In the genomic region with DNA sequence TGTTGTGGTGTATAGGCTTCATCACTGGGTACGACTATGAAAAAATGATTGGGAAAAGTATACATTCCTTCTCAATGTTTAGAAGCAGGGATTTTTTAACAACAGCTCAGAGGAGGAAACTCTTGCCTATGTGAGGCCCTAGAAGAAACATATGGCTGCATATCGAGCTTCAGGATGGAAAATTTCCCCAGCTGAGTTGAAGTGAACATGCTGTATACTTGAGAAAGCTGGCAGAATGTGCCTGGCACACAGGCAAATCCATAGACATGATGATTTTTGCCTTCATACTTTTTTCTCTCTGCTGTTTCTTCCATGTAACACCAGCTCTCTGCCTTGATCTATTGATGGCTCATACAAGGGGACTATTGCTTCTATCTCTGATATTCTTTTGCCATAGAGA, we compare ENCODE assay signal across 23 mouse cellular contexts.
"Had no signal": no experiment of that assay in that cellular context is flagged by ENCODE, and none has a peak within 500 bp of the region (broad histone marks: within the 10 kb centered on the region; RNA-seq: fewer than 3 reads in every experiment).

No protein-coding gene starts in this region.

- DNase-seq: kidney, adult 2 months; kidney, postnatal 25 days; layer of hippocampus, postnatal 36 days; liver; lung, adult 18-20 months; lung, postnatal 10 days; lung, postnatal 36 days; retina, postnatal 1 day; right cerebral cortex, postnatal 25 days; thymus, adult 18-20 months; thymus, postnatal 36 days had no signal

- H3K27ac ChIP-seq: kidney, postnatal 0 days; limb, embryonic 10.5 days; limb, embryonic 13.5 days; liver, embryonic 12.5 days; liver, embryonic 15.5 days; lung, embryonic 15.5 days; midbrain, embryonic 10.5 days; midbrain, embryonic 13.5 days; neural tube, embryonic 13.5 days had no signal

- H3K9me3 ChIP-seq: limb, embryonic 10.5 days; limb, embryonic 13.5 days; liver, embryonic 12.5 days; liver, embryonic 15.5 days; lung, embryonic 15.5 days; megakaryocyte, embryonic 14.5 days; midbrain, embryonic 10.5 days; midbrain, embryonic 13.5 days; neural tube, embryonic 13.5 days had no signal

- H3K27me3 ChIP-seq: limb, embryonic 13.5 days; liver, embryonic 12.5 days; liver, embryonic 15.5 days; lung, embryonic 15.5 days; neural tube, embryonic 13.5 days had no signal

- H3K4me3 ChIP-seq: limb, embryonic 10.5 days; limb, embryonic 13.5 days; liver, embryonic 12.5 days; liver, embryonic 15.5 days; lung, embryonic 15.5 days; megakaryocyte, embryonic 14.5 days; midbrain, embryonic 10.5 days; midbrain, embryonic 13.5 days; myocyte; neural tube, embryonic 13.5 days had no signal

- H3K4me2 ChIP-seq: limb, embryonic 13.5 days; liver, embryonic 12.5 days; liver, embryonic 15.5 days; lung, embryonic 15.5 days; midbrain, embryonic 13.5 days; neural tube, embryonic 13.5 days had no signal

- H3K9ac ChIP-seq: limb, embryonic 13.5 days; liver, embryonic 12.5 days; liver, embryonic 15.5 days; lung, embryonic 15.5 days; midbrain, embryonic 13.5 days; neural tube, embryonic 13.5 days had no signal

- H3K4me1 ChIP-seq: limb, embryonic 10.5 days; limb, embryonic 13.5 days; liver, embryonic 12.5 days; liver, embryonic 15.5 days; lung, embryonic 15.5 days; megakaryocyte, embryonic 14.5 days; midbrain, embryonic 13.5 days; neural tube, embryonic 13.5 days had no signal

- H3K36me3 ChIP-seq: limb, embryonic 10.5 days; limb, embryonic 13.5 days; liver, embryonic 12.5 days; liver, embryonic 15.5 days; lung, embryonic 15.5 days; midbrain, embryonic 10.5 days; midbrain, embryonic 13.5 days; neural tube, embryonic 13.5 days had no signal

- ATAC-seq: liver, embryonic 12.5 days; midbrain, embryonic 13.5 days; midbrain, embryonic 16.5 days had no signal
